Mouse (Mus musculus) fibroblast of lung, adult 2 months (primary cell): Measurements from ENCODE around the gene B3galt6.

Experiments used
- DNase-seq: peaks from one replicate; pipeline ENCODE4 v3.0.0-alpha.2; 2011; ENCODE audit warnings: low read depth

B3galt6 gene

DNA sequence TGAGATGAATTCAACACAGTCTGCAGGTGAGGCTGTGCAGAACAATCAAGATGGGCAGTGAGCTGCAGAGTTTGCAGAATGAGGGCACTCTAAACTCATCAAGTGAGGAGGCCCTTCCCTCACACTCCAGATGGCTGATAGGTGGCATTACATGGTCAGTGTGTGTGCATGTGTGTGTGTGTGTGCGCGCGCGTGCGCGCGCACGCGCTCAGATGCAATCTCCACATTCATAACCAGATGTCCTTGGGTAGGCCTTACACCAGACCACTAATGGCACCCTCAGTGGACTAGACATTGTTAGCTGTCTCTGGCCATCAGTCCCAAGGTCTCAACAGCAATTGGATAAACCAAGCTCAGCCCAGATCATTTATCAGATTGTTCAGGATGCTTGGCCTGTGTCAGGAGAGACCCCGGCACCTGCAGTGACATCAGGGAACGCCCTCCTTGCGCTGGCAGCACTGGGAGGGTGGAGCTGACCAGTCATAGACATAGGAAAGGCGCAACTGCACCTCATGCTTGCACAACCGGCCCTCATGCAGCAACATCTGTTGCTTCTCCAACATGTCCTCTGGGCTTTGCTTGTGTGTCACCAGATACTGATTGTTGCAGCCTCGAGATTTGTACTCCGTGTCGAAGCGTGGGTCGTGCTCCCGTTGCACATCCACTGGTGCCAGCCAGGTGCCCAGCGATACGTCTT, 1.1 kb downstream of the B3galt6 start:
- DNase-seq = no peak

DNA sequence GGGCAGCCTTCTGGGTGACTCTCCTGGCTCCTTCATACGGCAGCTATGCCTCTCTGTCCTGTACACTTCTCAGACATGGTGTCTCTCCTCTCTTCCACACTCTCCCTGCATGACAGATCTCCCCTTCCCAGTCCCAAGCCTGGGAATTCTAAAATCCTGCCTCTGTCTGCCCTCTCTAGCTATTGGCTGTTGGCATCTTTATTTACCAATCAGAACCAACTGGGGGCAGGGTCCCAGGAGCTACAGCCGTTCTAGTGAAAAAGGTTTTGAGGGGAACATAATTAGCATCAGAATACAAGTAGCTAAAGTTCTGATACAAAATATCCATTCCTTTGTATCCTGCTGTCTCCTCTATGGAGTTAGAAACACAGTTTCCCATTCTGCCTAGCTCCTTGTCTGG, 8.7 kb downstream of the B3galt6 start:
- DNase-seq = no peak

- no peak for DNase-seq
Observed at GRCm38 (mm10) chr4:155981436-155982082, 10.9 kb downstream of the B3galt6 start.

GRCm38 (mm10) chr4:155973239-155973638, 19.2 kb downstream of the B3galt6 start:
- no peak for DNase-seq

GRCm38 (mm10) chr4:155972651-155973050, 19.8 kb downstream of the B3galt6 start:
- DNase-seq = no peak

- DNase-seq = no peak
Observed at GRCm38 (mm10) chr4:155970286-155970685, 22.2 kb downstream of the B3galt6 start.

- DNase-seq = no peak
Observed at GRCm38 (mm10) chr4:155969043-155969653, 23.3 kb downstream of the B3galt6 start.

DNA sequence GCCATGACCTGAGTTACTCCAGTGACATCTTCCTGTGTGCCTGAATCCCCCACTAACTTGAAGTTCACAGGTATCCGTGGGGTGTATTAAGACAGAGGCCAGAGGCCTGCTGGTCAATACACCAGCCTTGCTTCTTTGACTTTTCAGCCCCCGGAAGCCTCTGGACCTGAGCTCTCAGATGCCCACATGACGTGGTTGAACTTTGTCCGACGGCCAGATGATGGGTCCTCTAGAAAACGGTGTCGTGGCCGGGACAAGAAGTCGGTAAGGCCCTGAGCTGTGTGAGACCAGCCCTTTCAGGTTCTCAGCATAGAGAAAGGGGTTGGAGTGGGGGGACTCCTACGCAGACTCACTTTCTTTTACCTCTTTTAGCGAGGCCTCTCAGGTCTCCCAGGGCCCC, 28.1 kb downstream of the B3galt6 start:
- no peak for DNase-seq

GRCm38 (mm10) chr4:155963106-155963505, 29.3 kb downstream of the B3galt6 start:
- DNase-seq = no peak

GRCm38 (mm10) chr4:155962167-155962971, 30.1 kb downstream of the B3galt6 start, which contains the start of gene C1qtnf12:
C1qtnf12 (plus strand) TSS chr4:155962318.
- no peak for DNase-seq

GRCm38 (mm10) chr4:155959275-155959674, 33.2 kb downstream of the B3galt6 start:
- peak; percentile 54 for DNase-seq

DNA sequence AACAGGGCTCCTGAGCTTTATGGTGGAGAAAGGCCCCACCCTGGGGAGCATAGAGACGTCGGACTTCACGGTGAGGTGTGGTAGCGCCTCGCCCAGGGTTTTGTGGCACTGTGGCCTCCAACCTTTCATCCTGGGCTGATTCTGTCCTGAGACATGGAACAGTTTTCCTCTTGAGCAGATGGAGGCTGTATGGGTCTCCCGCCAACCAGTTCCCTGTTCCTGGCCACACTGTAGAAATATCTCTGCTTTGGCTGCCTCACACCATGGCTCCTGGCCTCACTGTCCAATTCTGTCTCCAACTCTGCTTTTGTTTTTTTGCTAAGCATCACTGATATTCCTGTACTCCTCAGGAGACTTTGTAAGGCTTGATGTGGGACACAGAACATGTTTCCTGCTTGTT, 37.0 kb downstream of the B3galt6 start:
- no peak for DNase-seq

DNA sequence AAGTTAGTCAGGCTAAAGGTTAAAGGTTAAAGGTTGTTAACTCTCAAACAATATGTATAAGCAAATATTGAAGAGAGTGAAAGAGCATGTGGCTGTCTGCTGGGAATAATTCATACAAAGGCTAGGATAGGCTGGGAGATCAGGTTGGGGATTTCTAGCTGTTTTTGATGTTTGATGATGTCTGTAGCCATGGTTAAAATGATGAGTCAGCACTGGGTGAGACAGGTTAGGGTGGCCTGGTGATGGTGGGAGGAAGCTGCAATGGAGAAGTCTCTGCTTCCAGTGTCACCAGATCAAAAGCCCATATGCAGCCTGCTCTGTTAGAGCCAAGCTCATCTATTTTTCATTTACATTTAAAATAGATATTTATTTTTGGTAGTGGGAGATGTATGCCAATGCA, 45.4 kb downstream of the B3galt6 start:
- DNase-seq = no peak

DNA sequence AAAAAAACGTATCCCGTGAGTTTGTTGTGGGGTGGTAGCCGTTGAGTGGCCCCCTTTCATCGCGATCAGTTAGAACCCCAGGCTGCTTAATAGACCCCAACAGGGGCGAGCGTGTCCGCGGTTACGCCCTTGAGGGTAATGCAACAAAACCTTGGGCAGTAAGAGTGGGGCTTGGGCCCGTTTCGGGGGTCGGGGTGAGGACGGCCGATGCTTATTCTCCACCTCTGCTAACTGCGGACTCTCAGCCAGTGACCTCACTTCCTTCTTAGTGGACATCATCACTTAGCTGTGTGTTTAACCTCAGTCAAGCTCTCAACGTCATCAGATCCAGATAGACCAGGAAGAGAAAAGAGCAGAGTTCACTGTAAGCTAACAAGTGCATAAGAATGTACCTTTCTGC, 48.2 kb downstream of the B3galt6 start:
- no peak for DNase-seq

DNA sequence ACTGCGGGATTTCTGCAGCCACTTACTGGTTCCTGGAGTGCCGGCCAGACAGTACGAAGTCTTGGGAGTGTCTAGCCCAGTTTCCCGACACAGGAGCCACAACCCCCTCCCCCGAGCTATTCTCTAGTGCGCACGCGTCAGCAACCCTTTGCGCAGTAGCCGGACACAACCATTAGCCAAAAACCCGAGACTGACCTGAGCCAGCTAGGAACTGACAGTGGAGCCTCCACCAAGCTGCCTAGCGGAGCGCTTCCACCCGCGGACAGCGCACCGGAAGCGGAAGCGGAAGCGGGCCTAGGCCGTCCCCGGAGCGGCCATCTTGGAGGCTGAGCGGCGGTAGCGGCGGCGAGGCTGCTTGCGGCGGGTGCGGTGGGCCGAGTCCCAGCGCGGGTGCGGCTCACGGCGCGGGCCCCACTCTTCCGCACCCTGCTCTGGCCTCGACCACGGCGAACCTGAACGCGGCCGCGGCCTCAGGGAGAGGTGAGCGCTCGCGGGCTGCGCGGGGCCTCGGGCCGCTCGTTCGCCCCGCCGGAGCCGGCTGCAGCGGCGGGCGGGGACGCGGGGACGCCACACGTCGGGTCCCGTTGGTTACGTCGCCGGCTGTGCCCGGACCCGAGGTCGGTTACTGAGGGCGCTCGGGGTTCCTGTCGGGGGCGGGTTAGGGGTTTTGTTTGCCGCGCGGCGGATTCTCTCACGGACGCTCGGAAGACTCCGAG, 48.8 kb downstream of the B3galt6 start, which contains the start of gene Ube2j2:
Ube2j2 (plus strand) TSS at position 298 of the 716 bp plus-strand sequence.
- peak; percentile 96 for DNase-seq

DNA sequence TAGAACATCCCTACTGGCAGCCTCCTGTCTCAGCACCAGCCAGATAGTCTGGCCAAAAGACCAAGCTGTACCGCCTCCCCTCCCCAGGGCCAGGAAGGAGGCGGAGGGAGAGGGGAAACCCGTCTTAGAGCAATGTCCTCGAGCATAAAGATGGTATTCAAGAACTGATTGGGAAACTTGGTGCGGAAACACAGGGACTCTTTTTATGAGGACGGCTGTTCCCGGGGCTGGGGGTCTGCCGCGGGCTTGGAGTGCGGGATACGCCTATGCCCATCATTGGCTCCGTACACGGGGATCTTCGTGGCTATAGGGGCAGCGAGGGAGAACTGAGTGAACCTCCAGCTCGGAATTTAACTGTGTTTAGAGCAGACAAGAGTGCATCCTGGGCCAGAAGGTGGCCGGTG, 49.4 kb downstream of the B3galt6 start:
- peak; percentile 19 for DNase-seq
